Mouse (Mus musculus): ENCODE measurements around the gene Gm5460. TPM values are rescaled to one million over a fixed set of nuclear protein-coding genes. Genes with fewer than 3 reads are reported as not detected.

Gene Gm5460
- total and polyA plus RNA-seq, 3 experiments: not detected

DNA sequence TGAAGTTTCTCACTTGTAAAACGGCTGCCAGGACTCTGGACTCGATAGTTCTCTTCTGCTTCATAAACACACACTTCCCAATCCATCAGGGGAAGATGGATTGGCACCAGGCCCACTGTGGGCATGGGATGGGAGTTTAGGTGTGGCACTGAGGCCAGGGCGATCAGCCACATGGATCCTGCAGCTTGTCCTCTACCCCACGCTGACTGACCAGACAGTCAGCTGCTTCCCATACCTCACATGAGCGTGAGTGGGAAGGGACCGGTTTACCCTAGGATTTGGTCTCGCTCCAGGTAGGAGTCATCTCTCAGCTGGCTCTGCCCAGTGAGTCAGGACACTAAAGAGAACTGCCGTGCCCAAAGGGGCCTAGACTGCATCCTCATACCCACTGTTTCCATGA is 73.2 kb downstream of the Gm5460 start:
- Histone ChIP-seq H3K27ac (ENCODE audit: control insufficient read depth, low read depth, low read length) (no peak overlapping the region), H3K4me1 (ENCODE audit: control insufficient read depth in 1 of 2, insufficient read depth in 2 of 2, low read length in 2 of 2) (no peaks in the 10 kb centered on the region), H3K4me3 (ENCODE audit: control insufficient read depth in 1 of 2, insufficient read depth in 1 of 2, low read depth in 2 of 2, low read length in 2 of 2) (no peak overlapping the region), H3K27me3 (ENCODE audit: control insufficient read depth in 1 of 2, insufficient read depth in 2 of 2, low read length in 2 of 2) (no peaks in the 10 kb centered on the region), H3K79me2 (ENCODE audit: control insufficient read depth, insufficient read depth, low read length, poor library complexity) (no peaks in the 10 kb centered on the region), H3K9me3 (replicated peaks; ENCODE audit: insufficient read depth, low read length) (no peaks in the 10 kb centered on the region), H3K36me3 (ENCODE audit: control insufficient read depth in 1 of 2, insufficient read depth in 2 of 2, low read length in 2 of 2) (no peaks in the 10 kb centered on the region), H3K9ac (ENCODE audit: control insufficient read depth, low read depth, low read length, poor library complexity, severe bottlenecking) (no peak overlapping the region)
- TF ChIP-seq GATA1 (IDR thresholded peaks at IDR 0.05; ENCODE audit: low read depth, low read length) (no peak), USF2 (IDR thresholded peaks at IDR 0.05; ENCODE audit: borderline replicate concordance in 1 of 2, insufficient read depth in 1 of 2, low read depth in 1 of 2, low read length in 2 of 2) (no peak), MEF2A (IDR thresholded peaks at IDR 0.05; ENCODE audit: extremely low read depth, insufficient replicate concordance, low read depth, low read length, poor library complexity, severe bottlenecking) (no peak), MAX (IDR thresholded peaks at IDR 0.05; ENCODE audit: low read length) (no peak), ELF1 (IDR thresholded peaks at IDR 0.05; ENCODE audit: low read depth, low read length) (no peak), CTCF (IDR thresholded peaks at IDR 0.05 in 2 of 3, conservative IDR thresholded peaks at IDR 0.05 in 1 of 3; ENCODE audit: control insufficient read depth in 1 of 3, insufficient read depth in 1 of 3, low read depth in 2 of 3, low read length in 3 of 3, poor library complexity in 1 of 3, severe bottlenecking in 1 of 3) (no peak), SMC3 (IDR thresholded peaks at IDR 0.05; ENCODE audit: low read depth, low read length) (no peak)
- no peak for DNase-seq (ENCODE audit: low read depth, low spot score)

DNA sequence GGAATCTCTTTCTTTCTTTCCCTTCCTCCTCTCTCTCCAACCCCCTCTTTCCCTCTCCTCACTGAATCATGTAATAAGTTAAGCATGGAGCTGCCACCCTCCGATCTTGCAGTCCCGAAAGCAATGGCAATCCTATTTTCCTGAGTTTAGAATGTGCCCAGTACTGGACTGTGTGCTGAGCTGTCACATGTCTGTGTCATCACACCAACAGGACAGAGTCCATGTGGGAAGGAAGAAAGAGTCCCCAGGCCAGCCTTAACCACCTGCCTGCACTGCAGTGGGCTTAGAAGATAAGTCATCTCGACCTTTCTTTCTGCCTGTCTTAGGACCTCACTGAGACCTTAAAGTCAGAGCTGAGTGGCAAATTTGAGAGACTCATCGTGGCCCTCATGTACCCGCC is 74.9 kb downstream of the Gm5460 start:
- Histone ChIP-seq H3K9ac (ENCODE audit: control insufficient read depth, low read depth, low read length, poor library complexity, severe bottlenecking) (no peak overlapping the region), H3K4me1 (ENCODE audit: control insufficient read depth in 1 of 2, insufficient read depth in 2 of 2, low read length in 2 of 2) (no peaks in the 10 kb centered on the region)

DNA sequence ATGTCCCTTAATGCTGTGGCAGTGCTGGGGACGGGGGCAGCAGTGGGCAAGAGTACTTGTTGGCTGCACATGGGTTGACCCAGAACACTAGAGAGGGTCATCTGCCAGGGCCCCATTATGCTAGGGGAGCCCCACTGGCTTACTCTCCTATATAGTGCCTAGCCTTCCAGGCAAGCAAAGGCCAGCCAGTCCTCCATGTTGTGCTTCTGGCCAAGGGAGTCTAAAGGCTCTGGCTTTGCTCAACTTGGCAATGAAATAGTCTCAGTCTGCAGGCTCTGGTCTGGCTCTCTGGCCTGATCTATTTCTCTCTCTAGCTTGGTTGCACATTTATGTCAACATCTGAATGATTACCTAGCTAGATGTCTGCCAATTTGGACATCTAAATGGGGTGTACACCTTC is 76.3 kb downstream of the Gm5460 start:
- Histone ChIP-seq H3K36me3 (ENCODE audit: control insufficient read depth in 1 of 2, insufficient read depth in 2 of 2, low read length in 2 of 2) (no peaks in the 10 kb centered on the region), H3K9ac (ENCODE audit: control insufficient read depth, low read depth, low read length, poor library complexity, severe bottlenecking) (no peak overlapping the region), H3K9me3 (replicated peaks; ENCODE audit: insufficient read depth, low read length) (no peaks in the 10 kb centered on the region), H3K79me2 (ENCODE audit: control insufficient read depth, insufficient read depth, low read length, poor library complexity) (no peaks in the 10 kb centered on the region), H3K27me3 (ENCODE audit: control insufficient read depth in 1 of 2, insufficient read depth in 2 of 2, low read length in 2 of 2) (no peaks in the 10 kb centered on the region), H3K4me3 (ENCODE audit: control insufficient read depth in 1 of 2, insufficient read depth in 1 of 2, low read depth in 2 of 2, low read length in 2 of 2) (no peak overlapping the region), H3K4me1 (ENCODE audit: control insufficient read depth in 1 of 2, insufficient read depth in 2 of 2, low read length in 2 of 2) (no peaks in the 10 kb centered on the region), H3K27ac (ENCODE audit: control insufficient read depth, low read depth, low read length) (no peak overlapping the region)
- no peak for DNase-seq (ENCODE audit: low read depth, low spot score)
- no peak for TF ChIP-seq CHD1 (IDR thresholded peaks at IDR 0.05; ENCODE audit: low read depth, low read length)
- TF ChIP-seq TBP (IDR thresholded peaks at IDR 0.05; ENCODE audit: low read depth, low read length): no peak
- no peak for TF ChIP-seq SIN3A (IDR thresholded peaks at IDR 0.05; ENCODE audit: low read length)
- TF ChIP-seq ELF1 (IDR thresholded peaks at IDR 0.05; ENCODE audit: low read depth, low read length): no peak
- no peak for TF ChIP-seq NRF1 (IDR thresholded peaks at IDR 0.05; ENCODE audit: insufficient read depth, low read depth, low read length, poor library complexity, severe bottlenecking)
- TF ChIP-seq GABPA (IDR thresholded peaks at IDR 0.05; ENCODE audit: low read depth, low read length): no peak
- TF ChIP-seq UBTF (IDR thresholded peaks at IDR 0.05; ENCODE audit: borderline replicate concordance, insufficient read depth, low read depth, low read length): no peak
- no peak for TF ChIP-seq MAX (IDR thresholded peaks at IDR 0.05; ENCODE audit: low read length)
- TF ChIP-seq MAZ (IDR thresholded peaks at IDR 0.05; ENCODE audit: low read depth, low read length): no peak
- no peak for TF ChIP-seq POLR2AphosphoS2 (IDR thresholded peaks at IDR 0.05; ENCODE audit: low read length)
- TF ChIP-seq ZKSCAN1 (IDR thresholded peaks at IDR 0.05; ENCODE audit: low read depth, low read length): no peak
- TF ChIP-seq MEF2A (IDR thresholded peaks at IDR 0.05; ENCODE audit: extremely low read depth, insufficient replicate concordance, low read depth, low read length, poor library complexity, severe bottlenecking): no peak
- no peak for TF ChIP-seq RAD21 (IDR thresholded peaks at IDR 0.05; ENCODE audit: low read depth, low read length)
- no peak for TF ChIP-seq ETS1 (IDR thresholded peaks at IDR 0.05; ENCODE audit: low read depth, low read length)
- no peak for TF ChIP-seq RCOR1 (IDR thresholded peaks at IDR 0.05; ENCODE audit: low read depth, low read length)
- no peak for TF ChIP-seq EP300 (IDR thresholded peaks at IDR 0.05; ENCODE audit: low read depth in 1 of 2, low read length in 2 of 2)

More for the DNA sequence above, 74.9 kb downstream of the Gm5460 start:
- no peak for DNase-seq (ENCODE audit: low read depth, low spot score)
- H3K79me2 ChIP-seq (ENCODE audit: control insufficient read depth, insufficient read depth, low read length, poor library complexity): no peaks in the 10 kb centered on the region
- no peaks in the 10 kb centered on the region for H3K9me3 ChIP-seq (replicated peaks; ENCODE audit: insufficient read depth, low read length)
- H3K4me3 ChIP-seq (ENCODE audit: control insufficient read depth in 1 of 2, insufficient read depth in 1 of 2, low read depth in 2 of 2, low read length in 2 of 2): no peak overlapping the region
- H3K36me3 ChIP-seq (ENCODE audit: control insufficient read depth in 1 of 2, insufficient read depth in 2 of 2, low read length in 2 of 2): no peaks in the 10 kb centered on the region
- H3K27ac ChIP-seq (ENCODE audit: control insufficient read depth, low read depth, low read length): no peak overlapping the region
- no peak for TF ChIP-seq KAT2A (conservative IDR thresholded peaks at IDR 0.05; ENCODE audit: low read depth, low read length)
- no peaks in the 10 kb centered on the region for H3K27me3 ChIP-seq (ENCODE audit: control insufficient read depth in 1 of 2, insufficient read depth in 2 of 2, low read length in 2 of 2)

All from MEL (cell line).